Mouse (Mus musculus) CH12.LX (cell line): ENCODE measurements at regions not wholly inside any gene's neighbourhood (a gene's known extent, or its start where the extent isn't known, plus 50 kb on each side); places are given as distances from the start of the nearest gene placed in this dataset.

ENCODE experiments used
- DNase-seq: peaks from one replicate; pipeline ENCODE4 v3.0.0-alpha.2; 2013; ENCODE audit errors: extremely low read depth
- H3K27ac ChIP-seq: 2 replicates; pipeline ENCODE4 v1.5.1; 2012; ENCODE audit warnings: low read depth, mild to moderate bottlenecking, control low read depth, moderate library complexity; ENCODE audit not compliant: insufficient read depth
- H3K27me3 ChIP-seq: replicated peaks from 2 replicates; pipeline ENCODE3; 2012; ENCODE audit warnings: inconsistent platforms
- H3K36me3 ChIP-seq, 2 experiments: replicated peaks in 1 of 2; 2 replicates each; pipeline versions ENCODE3 to v1.6.1; 2012; ENCODE audit warnings: inconsistent platforms in 1 of 2, low read length in 1 of 2, mild to moderate bottlenecking in 1 of 2, mixed read lengths in 1 of 2, moderate library complexity in 1 of 2; ENCODE audit not compliant: control insufficient read depth in 1 of 2, insufficient read depth in 1 of 2
- H3K4me1 ChIP-seq, 2 experiments: 2 replicates each; pipeline ENCODE4 v1.6.1; 2012; ENCODE audit warnings: inconsistent platforms in 1 of 2, moderate library complexity in 1 of 2; ENCODE audit not compliant: insufficient read depth in 2 of 2, control insufficient read depth in 1 of 2
- H3K4me2 ChIP-seq: 2 replicates; pipeline ENCODE4 v1.6.1; 2012; ENCODE audit warnings: low read depth, mild to moderate bottlenecking, control low read depth; ENCODE audit not compliant: poor library complexity, insufficient read depth, severe bottlenecking
- H3K4me3 ChIP-seq, 3 experiments: fragments of 150-350 bp in 1 of 3; sonication (generic) in 1 of 3; replicated peaks in 1 of 3; 2 replicates each; pipeline versions ENCODE3 to v1.5.1; 2011 to 2012; ENCODE audit warnings: low read depth in 2 of 3, low read length in 2 of 3, mild to moderate bottlenecking in 2 of 3, moderate library complexity in 2 of 3, control low read depth in 1 of 3, improper control_type of control experiment in 1 of 3, inconsistent platforms in 1 of 3, mixed read lengths in 1 of 3; ENCODE audit not compliant: poor library complexity in 1 of 3
- H3K79me2 ChIP-seq: replicated peaks from 2 replicates; pipeline ENCODE4 v1.6.1; 2012; ENCODE audit warnings: mild to moderate bottlenecking, moderate library complexity; ENCODE audit not compliant: control insufficient read depth, poor library complexity, insufficient read depth, severe bottlenecking; ENCODE audit errors: extremely low read depth
- H3K9ac ChIP-seq: 2 replicates; pipeline ENCODE4 v1.6.1; 2012; ENCODE audit warnings: low read depth, mild to moderate bottlenecking, control low read depth, moderate library complexity; ENCODE audit not compliant: insufficient read depth
- H3K9me3 ChIP-seq: replicated peaks from 2 replicates; pipeline ENCODE3; 2012; ENCODE audit warnings: low read length, inconsistent platforms, mixed read lengths
- BHLHE40 ChIP-seq: IDR thresholded peaks from 2 replicates; pipeline ENCODE4 v1.6.1; 2011; ENCODE audit warnings: mild to moderate bottlenecking, low read depth, low read length, improper control_type of control experiment
- dilution Hi-C: fragments of 300-500 bp; cut with MboI; formaldehyde crosslinking; loops from 2 replicates; pipeline ENCODE4 v1.14.3; 2020; ENCODE audit warnings: low sequenced_read_pairs; ENCODE audit not compliant: extremely low pct_unique_long_range_greater_than_20kb, extremely low pct_ligation_motif_present
- in situ Hi-C: fragments of 300-500 bp; cut with MboI; formaldehyde crosslinking; loops from 3 replicates; pipeline ENCODE4 v1.14.3; 2019; ENCODE audit warnings: low sequenced_read_pairs, low pct_ligation_motif_present, low pct_unique_long_range_greater_than_20kb, mixed read lengths

GRCm38 (mm10) chr11:21422281-21422878, 51.4 kb upstream of the Ugp2 start:
- H3K9ac ChIP-seq = no peak overlapping the region
- no peak for DNase-seq

More at GRCm38 (mm10) chr11:21422281-21422878, 51.4 kb upstream of the Ugp2 start:
- in situ Hi-C loops (no loop called here), dilution Hi-C loops (no loop called here)
- Histone ChIP-seq H3K36me3 (no peaks in the 10 kb centered on the region), H3K79me2 (no peaks in the 10 kb centered on the region), H3K4me1 (peaks cover 3 to 8% of the 10 kb centered on the region in 2 experiments; a peak in 2 of 4 replicates), H3K9me3 (no peaks in the 10 kb centered on the region), H3K4me3 (no peak overlapping the region), H3K4me2 (no peak overlapping the region), H3K27ac (no peak overlapping the region), H3K27me3 (no peaks in the 10 kb centered on the region)
- TF ChIP-seq BHLHE40 = no peak
